Mouse (Mus musculus) spleen, adult 12 weeks (tissue): ENCODE data around the gene Tnrc6b.
A peak's percentile ranks its signal among the peaks of the same experiment; 100 is the strongest.
"Not testable (repeated sequence)": the region's sequence is repeated elsewhere in the genome, so short reads cannot be mapped to it uniquely, and the experiment has no call there.

Experiments used
- DNase-seq: peaks from one replicate; pipeline ENCODE4 v3.0.0; 2022; ENCODE audit warnings: low spot score

Tnrc6b gene

DNA sequence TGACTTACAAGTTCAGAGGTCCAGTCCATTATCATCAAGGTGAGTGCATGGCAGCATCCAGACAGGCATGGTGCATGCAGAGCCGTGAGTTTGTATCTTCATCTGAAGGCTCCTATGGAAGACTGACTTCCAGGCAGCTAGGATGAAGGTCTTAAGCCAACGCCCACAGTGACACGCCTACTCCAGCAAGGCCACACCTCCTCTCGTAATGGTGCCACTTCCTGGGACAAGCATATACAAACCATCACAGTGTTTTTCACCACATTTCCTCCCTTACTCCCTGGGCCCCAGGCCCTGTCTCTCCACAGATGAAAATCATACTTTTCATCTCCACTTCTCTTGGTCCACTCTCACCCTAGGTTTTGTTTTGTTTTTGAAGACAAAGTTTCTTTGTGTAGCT is 210.7 kb downstream of the Tnrc6b start:
- DNase-seq = no peak

DNA sequence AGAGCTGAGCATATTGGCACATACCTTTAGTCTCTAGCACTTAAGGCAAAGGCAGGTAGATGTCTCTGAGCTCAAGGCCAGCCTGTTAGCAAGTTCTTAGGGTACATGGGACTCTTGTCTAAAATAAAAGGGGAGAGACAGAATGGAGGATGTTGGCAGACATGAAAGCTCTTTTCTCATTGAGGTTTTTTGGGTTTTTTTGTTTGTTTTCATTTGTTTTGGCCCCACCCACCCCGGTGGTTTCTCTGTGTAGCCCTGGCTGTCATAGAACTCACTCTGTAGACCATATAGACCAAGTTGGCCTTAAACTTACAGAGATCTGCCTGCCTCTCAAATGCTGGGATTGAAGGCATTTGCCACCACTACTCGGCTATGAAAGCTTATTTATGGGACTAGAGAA is 213.1 kb downstream of the Tnrc6b start:
- DNase-seq = no peak

DNA sequence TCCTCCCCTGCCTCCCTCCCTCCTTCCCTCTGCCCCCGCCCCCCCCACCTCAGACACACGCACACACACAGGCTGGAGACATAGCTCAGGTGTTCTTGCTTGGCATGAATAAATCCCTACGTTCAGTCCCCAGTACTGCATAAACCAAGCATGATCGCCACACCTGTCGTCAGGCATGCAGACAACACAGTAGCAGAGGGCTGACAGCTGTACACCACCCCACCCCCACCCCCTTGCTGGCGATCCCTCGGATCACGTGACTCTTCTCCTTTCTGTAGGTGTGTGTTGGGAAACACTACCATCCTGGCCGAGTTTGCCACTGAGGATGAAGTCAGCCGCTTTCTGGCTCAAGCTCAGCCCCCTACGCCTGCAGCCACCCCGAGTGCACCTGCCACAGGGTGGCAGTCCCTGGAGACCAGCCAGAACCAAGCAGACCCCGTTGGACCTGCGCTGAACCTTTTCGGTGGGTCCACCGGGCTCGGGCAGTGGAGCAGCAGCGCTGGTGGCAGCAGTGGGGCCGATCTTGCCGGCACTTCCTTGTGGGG is 217.8 kb downstream of the Tnrc6b start:
- no peak for DNase-seq

DNA sequence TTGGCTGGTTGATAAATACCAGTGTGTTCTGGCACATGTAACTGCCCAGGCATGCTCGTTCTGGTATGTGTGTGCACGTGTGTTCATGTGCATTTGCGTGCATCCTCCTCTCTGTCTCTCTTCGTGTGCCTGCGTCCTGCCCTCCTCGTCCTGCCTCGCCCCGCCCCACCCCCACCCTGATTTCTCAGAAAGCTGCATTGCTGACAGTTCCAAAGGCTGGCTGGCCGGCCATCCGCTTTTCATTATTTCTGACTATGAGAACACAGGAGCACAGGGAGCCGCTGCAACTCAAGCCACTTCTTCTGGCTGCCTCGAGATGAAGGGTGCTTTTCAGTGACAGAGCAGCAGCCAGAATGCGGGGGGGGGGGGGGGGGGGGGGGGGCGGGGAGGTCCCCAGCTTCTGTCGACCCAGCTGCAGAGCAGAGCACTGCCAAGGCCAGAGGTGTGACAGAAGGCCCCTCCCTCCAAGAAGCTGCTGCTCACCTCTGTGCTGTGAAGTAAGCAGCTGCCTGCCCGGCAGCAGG is 219.0 kb downstream of the Tnrc6b start:
- DNase-seq = no peak

DNA sequence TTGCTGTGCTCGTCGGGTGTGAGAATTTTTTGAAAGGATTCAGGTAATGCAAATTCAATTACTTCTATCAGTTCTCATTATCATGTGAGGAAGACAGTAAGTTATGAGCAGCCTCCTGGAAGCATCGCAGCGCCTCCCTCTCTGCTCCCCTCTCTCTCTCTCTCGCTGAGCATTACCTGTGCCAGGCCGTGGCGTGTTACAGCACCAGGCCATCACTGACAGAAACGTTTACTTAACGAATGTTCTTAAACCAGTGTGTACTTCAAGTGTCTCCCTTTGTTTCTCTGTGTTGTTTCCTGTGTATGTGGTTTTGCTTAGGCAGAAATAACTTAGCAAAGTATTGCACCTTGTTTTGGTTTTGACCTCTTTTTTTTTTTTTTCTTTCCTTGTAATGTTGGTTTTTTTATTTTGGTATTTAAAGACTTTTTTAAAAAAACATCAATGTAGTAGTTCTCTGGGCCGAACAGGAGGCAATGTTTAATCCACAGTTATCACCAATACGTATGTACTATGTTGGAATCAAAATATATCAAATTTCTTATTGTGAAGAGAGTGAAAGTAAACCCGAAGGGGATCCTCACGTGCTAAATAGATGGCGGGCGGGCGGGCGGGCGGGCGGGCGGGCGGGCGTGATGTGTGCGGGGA is 219.7 kb downstream of the Tnrc6b start:
- DNase-seq = not testable (repeated sequence)

DNA sequence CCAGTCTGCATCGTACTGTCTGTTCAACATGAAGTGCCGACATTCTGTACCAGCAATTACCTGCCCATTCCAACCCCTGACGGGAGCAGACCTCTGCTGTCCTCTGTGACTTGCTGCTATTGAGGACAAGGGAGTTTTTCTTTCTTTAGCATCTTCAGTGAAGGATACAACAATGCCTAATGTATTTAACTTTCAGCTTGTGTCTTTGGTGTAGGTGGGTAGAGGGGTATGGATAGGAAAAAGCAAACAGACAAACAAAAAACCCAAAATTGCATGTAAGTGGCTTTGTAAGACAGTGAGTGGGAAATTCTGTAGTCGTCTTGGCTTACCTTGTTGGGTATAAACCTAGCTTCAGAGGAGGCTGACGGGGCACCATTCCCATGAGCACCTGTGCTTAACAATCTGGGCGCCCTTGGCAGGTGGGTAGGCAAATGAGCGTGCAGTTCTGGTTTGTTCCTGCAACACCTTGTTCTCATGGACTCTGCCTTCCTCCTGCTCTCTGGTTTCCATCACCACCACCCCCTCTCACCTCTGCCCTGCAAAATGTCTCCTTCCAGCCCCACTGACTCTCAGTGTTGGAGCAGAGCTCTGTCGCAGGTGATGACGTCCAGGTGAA is 220.3 kb downstream of the Tnrc6b start:
- no peak for DNase-seq

DNA sequence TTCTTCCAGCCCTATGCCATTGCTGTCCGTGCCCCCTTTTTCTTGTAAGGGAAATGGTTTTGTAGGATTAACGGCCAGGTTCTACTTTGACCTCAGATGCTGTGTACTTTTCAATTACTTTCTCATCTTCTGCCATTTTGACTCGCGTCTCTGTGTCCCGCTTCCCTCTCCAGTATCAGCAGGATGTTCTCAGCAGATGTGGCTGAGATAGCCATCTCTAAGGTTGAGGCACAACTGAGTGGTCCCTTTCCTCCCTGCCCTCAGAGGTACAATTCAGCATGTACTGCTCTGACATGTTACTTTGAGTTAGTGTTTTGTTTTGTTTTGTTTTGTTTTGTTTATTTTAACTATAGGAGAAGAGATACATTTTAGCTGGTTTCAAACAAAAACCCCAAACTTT is 223.7 kb downstream of the Tnrc6b start:
- DNase-seq = no peak

DNA sequence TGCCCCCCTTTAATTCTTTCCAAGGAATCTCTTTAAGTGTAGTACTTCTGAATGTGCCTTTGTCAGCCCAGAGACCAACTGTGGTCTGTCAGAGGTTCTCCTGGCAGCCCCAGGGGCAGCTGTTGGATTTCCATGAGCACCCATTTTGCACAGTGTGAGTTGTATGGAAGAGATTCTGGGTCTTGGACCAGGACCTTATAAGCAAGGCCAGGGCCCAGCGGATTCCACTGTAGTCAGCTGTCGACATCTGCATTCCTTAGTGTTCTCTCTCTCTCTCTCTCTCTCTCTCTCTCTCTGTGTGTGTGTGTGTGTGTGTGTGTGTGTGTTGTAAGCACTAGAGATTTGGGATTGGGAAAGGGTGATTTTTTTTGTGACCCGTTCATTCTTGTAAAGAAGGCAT is 225.6 kb downstream of the Tnrc6b start:
- DNase-seq = no peak

DNA sequence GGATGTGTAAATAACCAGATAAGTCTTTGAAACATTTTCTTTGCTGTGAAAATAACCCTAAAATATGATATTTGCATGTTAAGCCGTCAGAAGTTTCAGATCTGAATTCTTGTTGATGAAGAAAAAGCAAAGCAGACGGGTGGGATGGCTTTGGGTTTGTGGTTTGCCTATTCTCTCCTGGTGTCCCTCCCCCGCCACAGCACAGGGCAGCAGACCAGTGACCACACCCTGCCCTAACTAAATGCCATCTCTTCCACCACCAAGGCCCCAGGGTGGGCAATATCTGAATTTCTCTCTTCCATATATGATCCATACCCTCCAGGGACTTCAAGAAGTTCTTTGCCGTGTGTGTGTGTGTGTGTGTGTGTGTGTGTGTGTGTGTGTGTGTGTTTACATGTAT is 227.5 kb downstream of the Tnrc6b start:
- no peak for DNase-seq

DNA sequence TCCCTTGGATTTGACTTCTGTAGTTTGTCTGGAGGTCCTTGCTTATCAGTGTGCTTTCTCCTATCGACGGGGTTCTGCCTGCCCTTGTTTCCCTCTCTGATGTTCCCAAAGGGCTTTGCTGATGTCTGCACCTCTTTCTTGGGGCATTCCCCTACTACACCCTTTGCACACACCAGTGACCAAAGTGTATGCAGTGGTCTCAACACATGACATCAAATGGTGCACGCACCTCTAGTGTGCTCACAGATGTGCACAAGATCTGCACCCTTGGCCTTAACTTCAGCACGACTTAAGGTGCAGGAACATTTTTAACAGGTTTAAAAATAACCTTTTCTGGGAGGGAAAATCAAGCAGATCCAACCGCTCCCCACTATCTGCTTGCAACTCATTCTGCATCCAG is 228.3 kb downstream of the Tnrc6b start:
- DNase-seq = no peak

DNA sequence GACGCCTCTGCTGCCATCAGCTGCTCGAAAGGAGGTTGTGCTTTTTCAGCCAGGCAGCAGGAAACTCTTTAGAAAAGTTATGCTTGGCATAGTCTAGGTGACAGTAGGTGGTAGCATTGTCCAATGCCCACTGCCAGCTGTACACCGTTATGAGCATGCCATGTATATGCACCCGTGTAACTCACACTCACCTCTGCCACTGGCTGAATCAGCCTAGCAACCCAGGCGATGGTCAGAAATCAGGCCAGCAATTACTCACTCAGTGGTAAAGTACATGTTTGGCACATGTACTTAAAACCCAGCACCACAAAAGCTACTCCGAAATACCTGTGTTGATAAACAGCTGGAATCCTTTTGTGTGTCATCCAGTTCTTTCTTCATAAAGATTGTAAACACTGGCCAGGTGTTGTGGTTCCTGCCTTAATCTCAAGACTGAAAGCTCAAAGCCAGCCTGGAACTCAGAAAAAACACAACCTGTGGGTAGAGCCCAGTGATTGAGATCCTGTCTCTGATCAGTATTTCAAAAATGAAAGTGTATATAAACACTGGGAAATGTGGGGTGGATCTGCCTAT is 230.4 kb downstream of the Tnrc6b start:
- no peak for DNase-seq

DNA sequence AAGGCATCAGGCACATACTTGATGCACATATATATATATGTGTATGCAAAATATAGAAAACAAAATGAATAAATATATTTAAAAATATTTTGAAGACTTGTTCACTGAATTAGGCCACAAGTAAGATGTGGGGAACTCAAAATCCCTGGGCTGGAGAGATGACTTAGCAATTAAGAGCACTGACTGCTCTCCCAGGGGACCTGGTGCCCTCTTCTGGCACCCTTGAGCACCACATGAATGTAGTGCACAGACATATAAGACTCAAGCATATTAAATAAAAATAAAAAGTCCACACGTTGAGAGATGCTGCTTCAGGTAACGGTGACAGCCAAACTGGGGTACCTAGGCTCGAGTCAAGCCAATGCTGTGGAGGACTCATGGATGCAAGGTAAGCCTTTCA is 234.7 kb downstream of the Tnrc6b start:
- DNase-seq = peak; percentile 28

DNA sequence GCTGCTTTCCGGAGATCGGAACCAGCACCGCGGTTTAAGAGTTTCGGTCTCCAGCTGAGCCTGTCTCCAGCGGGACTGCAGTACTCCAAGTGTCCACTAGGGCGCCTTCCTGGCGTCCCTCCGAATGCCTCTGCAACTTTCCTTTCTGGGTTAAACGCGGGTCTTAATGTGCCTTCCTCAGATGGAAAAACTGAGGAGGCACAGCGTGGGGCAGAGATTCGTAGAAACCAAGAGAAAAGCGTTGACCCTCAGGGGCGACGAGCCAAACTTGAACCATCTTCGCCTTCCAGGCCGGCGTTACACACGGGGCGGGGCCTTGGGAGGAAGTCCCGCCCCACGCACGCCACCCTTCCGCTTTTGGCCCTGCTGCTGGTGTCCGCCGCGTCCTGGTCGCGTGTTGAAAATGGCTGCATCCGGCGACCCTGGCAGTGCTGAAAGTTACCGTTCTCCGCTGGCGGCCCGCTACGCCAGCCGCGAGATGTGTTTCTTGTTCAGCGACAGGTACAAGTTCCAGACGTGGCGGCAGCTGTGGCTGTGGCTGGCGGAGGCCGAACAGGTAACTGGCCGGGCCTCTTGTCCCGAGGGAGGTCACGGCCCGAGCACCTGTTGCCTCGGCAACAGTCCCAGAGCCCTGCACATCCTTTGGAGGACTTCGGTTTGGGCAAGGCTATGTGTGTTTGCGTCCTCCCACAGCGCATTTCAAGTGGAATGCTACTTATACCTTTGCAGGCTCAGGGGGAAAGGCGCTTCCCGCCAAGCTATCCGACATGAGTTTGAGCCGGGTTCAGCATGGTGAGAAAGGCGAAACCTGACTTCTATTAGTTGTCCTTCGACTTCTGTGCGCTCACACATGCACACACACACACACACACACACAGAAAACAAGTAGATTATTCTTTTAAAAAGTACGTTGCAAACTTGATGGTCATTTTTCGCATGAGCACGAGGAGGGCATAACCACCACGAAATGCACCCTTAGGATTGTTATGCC is 237.3 kb downstream of the Tnrc6b start, which contains the start of gene Adsl:
Adsl (plus strand) TSS at position 346 of the 991 bp plus-strand sequence.
- peak; percentile 89 for DNase-seq

DNA sequence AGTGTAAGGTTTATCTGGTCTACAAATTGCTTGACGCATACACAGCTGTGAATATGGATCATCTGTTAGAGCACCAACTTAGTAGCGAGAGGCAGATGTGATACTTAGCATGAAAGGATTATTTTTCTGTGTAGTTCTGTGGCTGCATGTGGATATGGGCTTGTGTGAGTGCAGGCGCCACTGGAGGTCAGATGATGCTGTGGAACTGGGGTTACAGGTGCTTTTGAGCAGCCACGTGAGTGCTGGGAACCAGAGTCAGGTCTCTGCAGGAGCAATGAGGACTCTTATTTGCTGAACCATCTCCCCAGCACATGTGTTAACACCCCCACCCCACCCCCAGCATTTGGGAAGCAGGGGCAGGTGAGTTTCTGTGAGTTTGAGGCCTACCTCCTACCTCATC is 238.3 kb downstream of the Tnrc6b start:
- DNase-seq = no peak

DNA sequence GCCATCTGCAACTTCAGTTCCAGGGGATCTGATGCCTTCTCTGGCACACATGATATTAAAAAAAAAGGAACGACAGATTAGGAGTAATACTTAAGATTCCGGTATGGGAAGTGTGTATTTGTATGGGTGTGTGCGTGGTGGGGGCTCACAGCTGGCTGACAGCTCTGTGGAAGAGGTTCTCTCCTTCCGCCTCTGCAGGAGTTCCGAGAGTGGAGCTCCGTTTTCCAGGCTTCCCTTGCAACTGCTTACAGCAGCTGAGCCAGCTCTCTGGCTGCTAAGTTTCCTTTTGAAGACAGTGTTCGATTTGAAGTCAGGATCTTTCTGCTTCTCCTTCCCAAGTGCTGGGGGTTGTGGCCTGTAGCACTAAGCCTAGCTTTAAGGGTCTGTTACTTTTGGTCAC is 238.9 kb downstream of the Tnrc6b start:
- no peak for DNase-seq

DNA sequence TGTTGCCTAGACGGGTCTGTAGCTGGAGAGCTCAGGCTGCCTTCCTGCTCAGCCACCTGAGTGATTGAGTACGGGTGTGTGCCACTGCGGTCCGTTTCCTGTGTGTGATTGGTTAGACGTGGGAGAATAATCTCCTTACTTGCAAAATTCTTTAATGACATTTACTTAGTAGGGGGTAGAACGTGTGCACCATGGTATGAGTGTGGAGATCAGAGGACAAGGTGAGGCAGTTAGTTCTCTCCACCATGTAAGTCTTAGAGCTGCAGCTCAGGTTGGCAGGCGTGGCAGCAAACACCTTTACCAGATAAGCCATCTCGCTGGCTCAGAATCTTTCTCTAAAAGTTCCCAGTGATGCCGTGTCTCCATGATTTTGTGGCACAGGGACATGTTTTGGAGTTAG is 242.9 kb downstream of the Tnrc6b start:
- DNase-seq = no peak

DNA sequence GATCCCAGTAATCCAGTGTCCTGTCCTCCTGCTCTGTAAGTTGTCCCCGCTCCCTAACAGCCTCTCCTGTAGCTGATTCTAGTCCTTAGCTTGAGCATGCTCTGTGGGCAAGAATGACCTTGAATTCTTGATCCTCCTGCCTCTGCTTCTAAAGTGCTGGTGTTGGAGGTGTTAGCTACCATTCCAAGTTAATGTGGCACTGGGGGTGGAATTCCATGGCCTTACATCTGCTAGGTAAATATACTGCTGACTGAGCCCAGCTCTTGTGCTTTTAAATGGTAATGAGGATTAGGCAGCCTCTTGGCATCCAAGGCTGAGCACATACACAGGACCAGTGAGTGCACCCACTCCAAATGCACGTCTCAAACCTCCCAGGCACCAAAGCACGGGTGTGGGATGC is 243.7 kb downstream of the Tnrc6b start:
- DNase-seq = no peak

DNA sequence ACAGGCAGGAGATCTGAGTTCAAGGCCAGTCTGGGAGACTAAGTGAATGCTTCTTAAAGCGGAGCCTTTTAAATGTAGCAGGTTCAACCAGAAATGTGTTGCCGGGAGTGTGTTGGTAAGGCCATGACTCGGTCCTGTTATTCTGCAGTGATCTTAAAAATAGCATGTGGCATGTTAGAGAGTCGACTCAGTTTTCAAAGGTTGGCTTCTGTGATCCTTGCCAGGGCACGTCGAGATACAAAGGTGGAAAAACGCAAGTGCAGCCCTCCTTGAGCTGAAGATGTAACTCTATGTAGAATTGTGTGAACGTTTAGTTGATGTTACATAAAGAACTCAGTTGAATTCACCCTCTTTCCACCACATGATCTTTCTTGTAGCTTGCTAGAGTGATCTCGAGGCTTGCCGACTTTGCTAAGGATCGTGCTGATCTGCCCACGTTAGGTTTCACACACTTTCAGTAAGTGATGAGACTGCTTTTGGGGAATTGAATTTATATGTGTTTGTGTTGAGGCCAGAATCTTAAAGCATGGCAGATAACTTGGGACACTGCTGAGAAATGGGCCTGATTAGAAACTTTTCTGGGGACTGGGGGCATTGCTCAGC is 244.8 kb downstream of the Tnrc6b start:
- no peak for DNase-seq

DNA sequence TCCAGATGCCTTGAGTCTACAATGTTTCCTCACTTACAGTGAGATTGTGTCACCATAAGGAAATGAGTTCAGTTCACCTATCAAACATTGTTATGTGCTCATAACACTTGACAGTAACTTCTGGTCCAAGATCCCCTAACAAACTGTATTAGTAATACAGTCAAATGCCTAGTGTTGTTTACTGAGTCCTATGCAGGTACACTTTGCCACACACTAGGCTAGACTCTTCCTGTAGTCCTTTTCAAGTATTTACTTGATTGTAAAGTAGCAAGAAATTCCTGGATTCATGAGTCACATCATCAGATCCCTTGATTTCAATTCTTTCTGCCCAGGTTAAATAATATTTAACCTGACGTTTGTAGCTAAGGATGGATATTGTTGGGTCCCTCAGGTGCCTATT is 258.3 kb downstream of the Tnrc6b start:
- DNase-seq = no peak

DNA sequence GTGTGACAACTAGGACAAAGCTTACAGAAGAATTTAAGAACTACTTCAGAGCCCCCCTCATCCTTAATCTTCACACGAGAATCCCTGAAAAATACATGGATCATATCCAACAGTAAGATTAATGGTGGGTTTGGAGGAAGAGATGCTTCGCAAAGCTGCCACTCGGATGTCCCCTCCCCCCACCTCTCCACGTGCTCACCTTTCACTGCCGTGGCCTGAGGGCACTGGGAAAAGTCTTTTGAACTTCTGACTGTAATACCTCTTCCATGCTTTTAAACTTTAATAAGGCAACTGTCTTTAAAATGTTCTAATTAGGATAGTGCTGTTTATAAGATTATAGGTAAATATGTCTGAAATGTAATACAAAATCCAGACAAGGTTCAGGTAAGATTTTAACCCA is 263.2 kb downstream of the Tnrc6b start:
- DNase-seq = no peak

DNA sequence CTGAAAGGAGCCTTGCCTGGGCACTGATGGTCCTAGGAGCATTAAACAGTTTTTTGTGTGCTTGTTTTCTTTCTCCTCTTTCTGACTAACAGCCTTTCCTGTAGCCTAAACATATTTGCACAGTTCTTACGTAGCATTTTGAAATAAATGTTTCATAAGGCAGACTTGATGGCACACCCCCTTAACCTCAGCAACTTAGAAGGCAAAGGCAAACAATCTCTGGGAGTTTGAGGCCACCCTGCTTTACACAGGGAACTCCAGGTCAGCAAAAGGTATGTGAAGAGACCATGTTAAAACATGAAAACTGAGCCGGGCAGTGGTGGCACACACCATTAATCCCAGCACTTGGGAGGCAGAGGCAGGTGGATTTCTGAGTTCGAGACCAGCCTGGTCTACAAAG is 264.6 kb downstream of the Tnrc6b start:
- no peak for DNase-seq
